Mouse (Mus musculus) gastrocnemius, postnatal 4 days (tissue): ENCODE data around the gene Gm3055. TPM values are rescaled to one million over a fixed set of nuclear protein-coding genes. Genes with fewer than 3 reads are reported as not detected.
"Not testable (repeated sequence)": the region's sequence is repeated elsewhere in the genome, so short reads cannot be mapped to it uniquely, and the experiment has no call there.

Experiments used
- DNase-seq, 2 experiments: peaks; one replicate each; pipeline ENCODE4 v3.0.0; 2021 to 2022; ENCODE audit warnings: low spot score in 2 of 2, mixed read lengths in 2 of 2
- long read RNA-seq, 2 experiments: library from polyadenylated mRNA; stranded (forward); transcript quantifications; one replicate each; pipeline ENCODE4 v2.0.0; 2021
- total RNA-seq, 2 experiments: library from RNA; stranded (reverse); gene quantifications; 2 replicates each; pipeline ENCODE4 v1.2.3; 2021

Gm3055 gene
- 1 to 10 TPM; 3.6 to 4.9 TPM for total RNA-seq
- long read RNA-seq, experiment 1, partial matches to known transcripts = 0 of 1 reads
- long read RNA-seq, experiment 1, other reads (novel, unspliced or antisense) = 0 of 1 reads
- long read RNA-seq, experiment 2 = 0 reads

DNA sequence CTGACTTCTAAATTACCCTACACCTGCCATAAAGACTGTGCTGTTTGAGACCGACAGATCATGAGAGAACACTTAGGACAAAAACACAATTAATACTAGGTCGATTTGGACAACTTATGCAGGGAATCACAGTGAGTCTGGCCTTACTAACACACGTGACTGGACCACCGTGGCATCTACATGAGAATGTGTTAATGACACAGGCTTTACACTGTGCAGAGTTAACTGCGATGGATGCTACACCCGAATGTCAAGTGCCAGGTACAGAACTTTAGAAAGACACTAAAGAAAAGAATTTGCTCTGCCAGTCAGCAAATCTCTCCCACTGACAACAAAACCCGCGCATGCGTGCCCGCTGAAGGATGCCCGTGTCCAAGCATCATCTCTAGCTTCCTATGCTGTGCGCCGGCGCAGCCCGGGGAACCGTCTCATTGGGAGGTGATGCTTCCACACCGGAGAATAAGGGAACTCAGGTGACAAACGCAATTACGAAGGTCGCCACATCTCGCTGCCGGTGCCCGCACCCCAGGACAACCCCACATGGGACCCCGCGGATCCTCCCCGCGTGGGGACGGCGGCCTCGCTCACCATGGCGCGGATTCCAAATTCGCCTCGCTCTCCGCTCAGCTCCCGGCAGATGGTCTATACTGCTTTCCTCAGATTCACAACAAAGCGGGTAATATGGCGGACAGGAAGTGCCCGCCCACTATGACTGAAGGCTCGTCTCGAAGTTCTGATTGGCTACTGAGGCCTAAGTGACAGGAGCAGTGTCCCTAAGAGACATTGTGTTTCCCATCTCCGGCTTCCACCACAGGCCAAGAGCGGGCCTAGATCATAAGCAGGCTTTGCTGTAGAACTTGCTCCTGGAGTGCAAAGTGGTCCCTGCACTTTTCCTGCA, at the start of gene Gm3055:
Gene Gm3055, minus strand, starts transcription at position 656 of the 898 bp plus-strand sequence.
- not testable (repeated sequence) for DNase-seq

DNA sequence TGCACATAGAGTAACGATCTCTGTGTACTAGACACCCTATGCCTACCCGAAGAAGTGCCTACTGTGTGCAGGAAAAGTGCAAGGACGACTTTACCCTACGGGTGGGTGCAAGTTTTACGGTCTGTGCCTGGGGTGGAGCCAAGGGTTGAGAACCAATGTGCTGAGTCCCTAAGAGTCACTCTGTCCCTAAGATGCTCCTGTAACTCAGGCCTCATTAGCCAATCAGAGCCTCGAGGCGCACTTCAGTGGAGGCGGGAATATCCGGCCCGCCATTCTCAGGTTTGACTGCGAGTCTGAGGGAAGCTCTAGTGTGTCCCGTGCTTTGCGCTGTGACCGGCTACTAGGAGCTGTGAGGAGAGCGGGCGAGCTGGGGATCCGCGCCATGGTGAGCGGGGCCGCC, 40.9 kb upstream of the Gm3055 start, which contains the start of gene Gm4767:
Gene Gm4767, plus strand, starts transcription at position 288 of the 400 bp plus-strand sequence.
- DNase-seq = peak in 1 of 2 experiments; percentile 2

DNA sequence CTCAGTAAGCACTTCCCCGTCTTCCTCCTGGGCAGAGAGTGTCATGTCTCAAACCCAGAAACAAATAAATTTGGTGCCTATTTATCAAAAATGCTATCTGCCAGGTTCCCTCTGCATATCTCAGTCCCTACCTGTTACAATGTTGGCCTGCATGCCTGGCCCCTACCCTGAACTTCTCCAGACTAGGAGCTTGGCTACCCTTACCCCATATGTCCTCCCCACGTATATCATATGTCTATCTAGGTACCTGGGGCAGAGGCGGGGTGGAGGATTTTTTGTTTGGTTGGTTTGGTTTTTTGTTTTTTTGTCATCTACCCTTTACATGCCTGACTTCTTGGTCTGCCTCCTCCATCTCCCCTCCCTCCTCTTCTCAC, 430 bp upstream of the Gm3055 start:
- DNase-seq = not testable (repeated sequence)

DNA sequence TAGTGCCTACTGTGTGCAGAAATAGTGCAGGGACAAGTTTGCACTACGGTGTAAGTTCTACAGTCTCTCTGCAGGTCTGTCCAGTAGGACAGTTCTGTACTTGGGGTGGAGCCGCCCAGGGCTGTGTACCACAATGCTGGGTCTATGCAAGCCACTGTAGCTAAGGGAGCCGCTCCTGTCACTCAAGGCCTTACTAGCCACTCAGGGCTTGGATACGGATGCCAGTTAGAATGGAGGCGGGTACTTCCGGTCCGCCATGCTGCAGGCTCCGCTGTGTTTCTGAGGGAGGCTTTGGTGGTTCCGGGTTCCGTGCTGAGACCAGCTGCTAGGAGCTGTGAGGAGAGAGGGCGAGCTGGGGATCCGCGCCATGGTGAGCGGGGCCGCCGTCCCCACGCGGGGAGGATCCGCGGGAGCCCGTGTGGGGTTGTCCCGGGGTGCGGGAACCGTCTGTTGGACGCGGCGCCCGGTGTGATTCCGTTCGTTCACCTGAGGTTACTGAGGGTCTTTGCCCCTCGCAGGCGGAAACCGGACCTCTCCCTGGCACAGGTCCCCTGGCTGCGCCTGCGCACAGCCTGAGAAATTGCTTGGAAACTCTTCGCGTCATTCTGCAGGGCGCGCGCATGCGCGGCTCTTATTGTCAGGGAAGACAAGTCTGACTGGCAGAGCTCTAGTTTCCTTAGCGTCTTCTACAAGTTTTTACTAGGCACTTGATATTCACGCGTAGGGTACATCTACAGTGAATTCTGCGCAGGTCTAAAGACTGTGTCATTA, 66.2 kb downstream of the Gm3055 start, which contains the start of gene Zfp433:
Gene Zfp433, plus strand, starts transcription at position 295 of the 771 bp plus-strand sequence.
- DNase-seq = not testable (repeated sequence)

Other genes starting within 250 kb of the Gm3055 start
- gene Gna15, start 246.9 kb downstream of the Gm3055 start, total RNA-seq = 1 to 10 TPM; 1.1 to 1.8 TPM
- gene Gna11, start 226.0 kb downstream of the Gm3055 start, total RNA-seq = 10 to 100 TPM; 56.8 to 59.5 TPM
- gene Aes, start 211.7 kb downstream of the Gm3055 start, total RNA-seq = 100 to 1,000 TPM; 537 to 620 TPM
- 10 to 100 TPM in 1 of 2 experiments, 1 to 10 TPM in 1; 7.8 to 10.5 TPM for gene Tle2, start 196.6 kb downstream of the Gm3055 start, total RNA-seq
- 1 to 10 TPM; 5.2 to 6.6 TPM for gene Tle6, start 170.1 kb downstream of the Gm3055 start, total RNA-seq
- 1 to 10 TPM; 1.2 to 1.7 TPM for gene BC025920, start 164.9 kb downstream of the Gm3055 start, total RNA-seq
- 10 to 100 TPM; 13.6 to 18.2 TPM for gene Sirt6, start 143.4 kb downstream of the Gm3055 start, total RNA-seq
- gene Ankrd24, start 142.6 kb downstream of the Gm3055 start, total RNA-seq = 10 to 100 TPM; 16.0 to 17.7 TPM
- gene Gm10778, start 122.1 kb downstream of the Gm3055 start, total RNA-seq = 1 to 10 TPM; 2.6 to 3.1 TPM
- gene Zfp433, start 66.3 kb downstream of the Gm3055 start, total RNA-seq = 1 to 10 TPM; 4.7 to 4.9 TPM
- gene Gm4767, start 41.0 kb upstream of the Gm3055 start, total RNA-seq = 1 to 10 TPM; 1.5 to 2.0 TPM
- 1 to 10 TPM; 2.4 to 3.4 TPM for gene Gm32687, start 92.8 kb upstream of the Gm3055 start, total RNA-seq
- 1 to 10 TPM; 1.4 to 1.6 TPM for gene Zfp781, start 159.3 kb upstream of the Gm3055 start, total RNA-seq